Mouse (Mus musculus): ENCODE results near the gene Prpf6. TPM values are rescaled to one million over a fixed set of nuclear protein-coding genes. Genes with fewer than 3 reads are reported as not detected.

The Prpf6 gene
- total RNA-seq, 2 experiments from 2014 or later: 31.1 to 36.5 TPM

- H3K4me3 ChIP-seq: peak within 1 kb of the TSS; percentile 85
- TF ChIP-seq CTCF (IDR thresholded peaks at IDR 0.05): peak; percentile 8; the same call in 1 of the 2 replicates
- peak within 1 kb of the TSS; percentile 92 for H3K27ac ChIP-seq
- DNase-seq: peak; percentile 81
- intact Hi-C loops (cut with DNase I): loop anchor here (10.0 kb wide), 1 partner anchor 408 kb away; the partner anchor contains the start of gene Ppdpf
Observed at GRCm38 (mm10) chr2:181592231-181593041, 768 bp downstream of the Prpf6 start, which contains the start of gene Zfp512b. Gene Zfp512b (minus strand): TSS chr2:181592803.

- H3K4me3 ChIP-seq: peak overlapping the region; percentile 85
- no peak for TF ChIP-seq CTCF (IDR thresholded peaks at IDR 0.05)
- H3K27ac ChIP-seq: peak overlapping the region; percentile 92
- no peak for DNase-seq
- intact Hi-C loops (cut with DNase I): loop anchor here (10.0 kb wide), 1 partner anchor 408 kb away; the partner anchor contains the start of gene Ppdpf
Observed at GRCm38 (mm10) chr2:181593042-181593421, 1.4 kb downstream of the Prpf6 start.

- no peak overlapping the region for H3K27ac ChIP-seq
- DNase-seq: no peak
- intact Hi-C loops (cut with DNase I): loop anchor here (2.0 to 10.0 kb wide), 2 partner anchors 201 to 409 kb away; partner anchors contain the start of gene Ppdpf
- H3K4me3 ChIP-seq: no peak overlapping the region
- TF ChIP-seq CTCF (IDR thresholded peaks at IDR 0.05): no peak
Observed at GRCm38 (mm10) chr2:181593937-181594336, 2.3 kb downstream of the Prpf6 start.

- TF ChIP-seq CTCF (IDR thresholded peaks at IDR 0.05): peak; percentile 82
- DNase-seq: no peak
- no peak overlapping the region for H3K27ac ChIP-seq
- intact Hi-C loops (cut with DNase I): loop anchor here (2.0 to 10.0 kb wide), 2 partner anchors 202 to 410 kb away; partner anchors contain the start of gene Ppdpf
- no peak overlapping the region for H3K4me3 ChIP-seq
Observed at GRCm38 (mm10) chr2:181594946-181595696, 3.5 kb downstream of the Prpf6 start.

- intact Hi-C loops (cut with DNase I): loop anchor here (10.0 kb wide), 1 partner anchor 412 kb away; the partner anchor contains the start of gene Ppdpf
- Histone ChIP-seq H3K4me3 (no peak overlapping the region), H3K27ac (no peak overlapping the region)
- DNase-seq: no peak
- no peak for TF ChIP-seq CTCF (IDR thresholded peaks at IDR 0.05)
Observed at GRCm38 (mm10) chr2:181596221-181596960, 4.7 kb downstream of the Prpf6 start.

- Histone ChIP-seq H3K27ac (no peak overlapping the region), H3K4me3 (no peak overlapping the region)
- DNase-seq: no peak
- TF ChIP-seq CTCF (IDR thresholded peaks at IDR 0.05): no peak
- intact Hi-C loops (cut with DNase I): loop anchor here (10.0 kb wide), 1 partner anchor 413 kb away; the partner anchor contains the start of gene Ppdpf
Observed at GRCm38 (mm10) chr2:181597378-181598061, 5.9 kb downstream of the Prpf6 start.

- peak; percentile 64 for DNase-seq
- peak within 1 kb of the TSS; percentile 84 for H3K27ac ChIP-seq
- intact Hi-C loops (cut with DNase I): loop anchor here (10.0 kb wide), 1 partner anchor 414 kb away; the partner anchor contains the start of gene Ppdpf
- peak within 1 kb of the TSS; percentile 89 for H3K4me3 ChIP-seq
- peak; percentile 5; the same call in 1 of the 2 replicates for TF ChIP-seq CTCF (IDR thresholded peaks at IDR 0.05)
Observed at GRCm38 (mm10) chr2:181598454-181599351, 7.0 kb downstream of the Prpf6 start, which contains the start of gene Samd10. Gene Samd10 (minus strand): TSS chr2:181599212.

GRCm38 (mm10) chr2:181600226-181600758, 8.6 kb downstream of the Prpf6 start:
- DNase-seq: no peak
- no peak for TF ChIP-seq CTCF (IDR thresholded peaks at IDR 0.05)
- intact Hi-C loops (cut with DNase I): no loop called here
- Histone ChIP-seq H3K27ac (peak overlapping the region; percentile 92), H3K4me3 (peak overlapping the region; percentile 81)

GRCm38 (mm10) chr2:181600828-181601750, 9.4 kb downstream of the Prpf6 start:
- TF ChIP-seq CTCF (IDR thresholded peaks at IDR 0.05): no peak
- intact Hi-C loops (cut with DNase I): no loop called here
- peak overlapping the region; percentile 92 for H3K27ac ChIP-seq
- peak overlapping the region; percentile 81 for H3K4me3 ChIP-seq
- peak; percentile 98 for DNase-seq

Data from gastrocnemius, adult 2 months (tissue).